Mouse (Mus musculus) testis, adult 2 months (tissue): ENCODE measurements around the gene Gm6588.

ENCODE experiments used
- CTCF ChIP-seq: fragments of 200-500 bp; IDR thresholded peaks from 2 replicates; pipeline ENCODE4 v1.5.1; 2012; ENCODE audit warnings: low read depth, mild to moderate bottlenecking, inconsistent platforms, low read length, moderate library complexity; ENCODE audit not compliant: control insufficient read depth, insufficient read depth, insufficient replicate concordance
- POLR2A ChIP-seq: fragments of 200-500 bp; IDR thresholded peaks from 2 replicates; pipeline ENCODE4 v1.6.1; 2012; ENCODE audit warnings: low read depth, mild to moderate bottlenecking, inconsistent platforms, low read length, moderate library complexity; ENCODE audit not compliant: control insufficient read depth

DNA sequence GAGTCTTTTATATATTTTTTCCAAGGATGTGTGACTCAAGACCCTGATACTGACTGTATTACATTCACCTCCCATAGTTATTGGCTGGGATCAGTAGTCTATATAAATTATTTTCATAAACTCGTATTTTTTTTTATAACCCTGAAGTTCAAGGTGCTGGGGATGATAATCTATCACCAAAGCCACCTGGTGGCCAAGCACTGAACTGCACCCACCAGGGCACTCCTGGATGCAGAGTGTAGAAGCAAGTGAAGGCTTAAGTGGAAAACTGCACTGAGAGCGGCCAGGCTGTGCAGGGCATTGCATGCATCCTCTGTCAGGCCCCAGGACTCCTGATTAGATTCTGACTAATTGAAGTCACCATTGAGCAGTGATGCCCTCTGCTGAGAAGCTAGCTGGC, 21.9 kb upstream of the Gm6588 start:
- TF ChIP-seq POLR2A (no peak), CTCF (peak; percentile 82; the same call in 1 of the 2 replicates)
